Mouse (Mus musculus): ENCODE data around the gene Caml. TPM values are rescaled to one million over a fixed set of nuclear protein-coding genes. Genes with fewer than 3 reads are reported as not detected.
A peak's percentile ranks its signal among the peaks of the same experiment; 100 is the strongest.

Caml gene
- polyA plus RNA-seq, 1 experiment from 2014 or later, result 54.9 TPM

DNA sequence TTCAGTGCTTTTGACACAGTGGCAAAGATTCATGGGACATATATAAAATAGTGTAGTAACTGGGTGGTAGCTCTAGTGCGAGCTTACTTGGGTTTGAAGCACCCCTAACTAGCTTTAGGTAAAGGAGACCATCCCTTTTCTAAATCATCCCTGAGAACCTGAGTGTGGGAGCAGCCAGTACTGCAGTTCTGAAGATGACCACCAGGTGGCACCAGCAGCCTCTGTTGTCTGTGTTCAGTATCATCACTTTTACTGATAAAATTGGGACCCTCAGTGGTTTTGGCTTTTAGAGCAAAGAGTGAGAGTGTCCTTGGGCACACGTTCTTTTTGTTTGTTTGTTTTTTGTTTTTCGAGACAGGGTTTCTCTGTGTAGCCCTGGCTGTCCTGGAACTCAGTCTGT is 21.2 kb upstream of the Caml start:
- H3K9ac ChIP-seq, result no peak overlapping the region
- H3K36me3 ChIP-seq (ENCODE audit: insufficient read depth), result peaks cover 29% of the 10 kb centered on the region
- no peak overlapping the region for H3K4me3 ChIP-seq (ENCODE audit: low read depth, low read length)
- no peak for ATAC-seq (ENCODE audit: insufficient read depth)
- no peak overlapping the region for H3K4me2 ChIP-seq
- TF ChIP-seq CTCF (IDR thresholded peaks at IDR 0.05; ENCODE audit: low read depth), result peak; percentile 96
- H3K27ac ChIP-seq (ENCODE audit: low read depth), result no peak overlapping the region
- H3K27me3 ChIP-seq (ENCODE audit: insufficient read depth, low read length), result no peaks in the 10 kb centered on the region
- WGBS, result 4% methylated on average over 3 of the region's 3 CpGs
- no peaks in the 10 kb centered on the region; the same call in 1 of the 2 replicates for H3K4me1 ChIP-seq (ENCODE audit: insufficient read depth)
- H3K9me3 ChIP-seq (ENCODE audit: low read depth, low read length), result no peaks in the 10 kb centered on the region
- DNase-seq, result peak; percentile 93

DNA sequence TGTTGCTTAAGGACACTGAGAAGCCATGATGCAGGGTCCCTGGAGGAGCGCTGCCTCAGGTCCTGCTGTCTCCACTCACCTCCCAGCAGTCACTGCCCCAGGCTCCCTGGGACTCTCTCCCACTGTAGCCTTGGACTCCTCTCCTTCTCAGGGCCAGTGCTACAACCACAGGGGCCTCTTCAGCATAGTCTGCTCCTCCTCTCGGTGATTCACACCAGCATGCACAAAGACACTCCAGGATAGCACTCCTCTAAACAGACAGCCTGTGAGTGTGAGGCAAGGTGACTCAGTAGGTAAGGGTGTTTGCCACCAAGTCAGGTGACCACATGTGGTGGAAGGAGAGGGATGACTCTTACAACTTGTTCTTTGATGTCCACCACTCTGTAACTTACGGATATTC is 18.2 kb upstream of the Caml start:
- no peak for TF ChIP-seq CTCF (IDR thresholded peaks at IDR 0.05; ENCODE audit: low read depth)
- 84% methylated on average over 3 of the region's 3 CpGs for WGBS
- Histone ChIP-seq H3K4me2 (no peak overlapping the region), H3K9ac (no peak overlapping the region), H3K4me1 (ENCODE audit: insufficient read depth) (no peaks in the 10 kb centered on the region; the same call in 1 of the 2 replicates), H3K9me3 (ENCODE audit: low read depth, low read length) (no peaks in the 10 kb centered on the region), H3K36me3 (ENCODE audit: insufficient read depth) (peaks cover 38% of the 10 kb centered on the region), H3K27me3 (ENCODE audit: insufficient read depth, low read length) (no peaks in the 10 kb centered on the region), H3K27ac (ENCODE audit: low read depth) (no peak overlapping the region), H3K4me3 (ENCODE audit: low read depth, low read length) (no peak overlapping the region)
- DNase-seq (no peak), ATAC-seq (ENCODE audit: insufficient read depth) (no peak)

DNA sequence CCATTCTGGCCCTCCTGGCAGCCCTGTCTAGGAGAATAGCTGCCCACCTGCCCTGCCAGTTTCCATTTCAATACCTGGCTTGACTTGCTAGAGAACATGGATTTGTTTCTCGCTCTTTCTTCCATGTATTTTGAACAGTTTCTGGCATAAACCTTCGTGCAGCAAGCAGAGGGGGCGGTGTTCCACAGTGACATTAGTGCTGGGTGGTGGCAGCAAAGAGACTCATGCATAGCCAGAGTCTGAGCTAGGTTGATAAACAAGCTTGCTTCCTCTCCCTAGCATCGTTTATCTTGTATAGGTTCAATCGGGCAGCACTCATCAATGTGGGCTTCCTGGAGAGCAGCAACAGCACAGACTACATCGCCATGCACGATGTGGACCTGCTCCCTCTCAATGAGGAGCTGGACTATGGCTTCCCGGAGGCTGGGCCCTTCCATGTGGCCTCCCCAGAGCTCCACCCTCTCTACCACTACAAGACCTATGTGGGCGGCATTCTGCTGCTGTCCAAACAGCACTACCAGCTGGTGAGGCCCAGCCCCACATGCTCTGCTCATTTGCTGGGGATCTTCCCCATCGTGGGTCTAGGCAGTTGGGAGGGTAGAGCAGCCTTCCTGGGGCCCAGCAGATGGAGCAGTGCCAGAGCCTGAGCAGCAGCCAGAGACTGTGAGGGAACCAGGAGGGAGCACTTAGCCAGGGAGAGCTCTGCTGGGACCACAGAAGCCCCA is 15.7 kb upstream of the Caml start:
- no peak overlapping the region for H3K27ac ChIP-seq (ENCODE audit: low read depth)
- H3K4me1 ChIP-seq (ENCODE audit: insufficient read depth), result no peaks in the 10 kb centered on the region
- WGBS, result 74% methylated on average over 10 of the region's 10 CpGs
- no peak for ATAC-seq (ENCODE audit: insufficient read depth)
- H3K9me3 ChIP-seq (ENCODE audit: low read depth, low read length), result no peaks in the 10 kb centered on the region
- no peak overlapping the region for H3K4me2 ChIP-seq
- H3K9ac ChIP-seq, result no peak overlapping the region
- no peak overlapping the region for H3K4me3 ChIP-seq (ENCODE audit: low read depth, low read length)
- DNase-seq, result no peak
- TF ChIP-seq CTCF (IDR thresholded peaks at IDR 0.05; ENCODE audit: low read depth), result no peak
- H3K36me3 ChIP-seq (ENCODE audit: insufficient read depth), result peaks cover 54% of the 10 kb centered on the region
- H3K27me3 ChIP-seq (ENCODE audit: insufficient read depth, low read length), result no peaks in the 10 kb centered on the region

DNA sequence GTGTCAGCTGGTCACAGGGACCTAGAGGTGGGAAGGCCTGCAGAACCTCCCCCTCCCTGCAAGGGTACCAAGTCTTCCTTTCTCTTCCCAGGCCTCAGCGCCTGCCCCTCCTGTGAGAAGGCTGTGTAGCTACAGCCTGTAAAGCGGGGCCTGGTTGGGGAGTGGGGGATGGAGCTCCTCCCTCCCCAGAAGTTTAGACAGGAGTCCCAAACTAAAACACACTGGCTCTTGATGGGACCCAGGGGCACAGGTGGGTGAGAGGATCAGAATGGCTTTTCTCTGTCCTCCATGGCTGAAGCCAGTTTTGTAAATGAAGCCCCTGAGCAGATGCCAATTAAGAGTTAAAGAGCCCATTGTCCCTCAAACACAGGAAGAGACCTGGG is 15.2 kb upstream of the Caml start:
- 94% methylated on average over 2 of the region's 2 CpGs for WGBS
- Histone ChIP-seq H3K9me3 (ENCODE audit: low read depth, low read length) (no peaks in the 10 kb centered on the region), H3K36me3 (ENCODE audit: insufficient read depth) (peaks cover 54% of the 10 kb centered on the region), H3K27me3 (ENCODE audit: insufficient read depth, low read length) (no peaks in the 10 kb centered on the region), H3K4me1 (ENCODE audit: insufficient read depth) (no peaks in the 10 kb centered on the region), H3K4me3 (ENCODE audit: low read depth, low read length) (no peak overlapping the region), H3K9ac (no peak overlapping the region), H3K4me2 (no peak overlapping the region), H3K27ac (ENCODE audit: low read depth) (no peak overlapping the region)
- TF ChIP-seq CTCF (IDR thresholded peaks at IDR 0.05; ENCODE audit: low read depth), result no peak
- DNase-seq (no peak), ATAC-seq (ENCODE audit: insufficient read depth) (no peak)

DNA sequence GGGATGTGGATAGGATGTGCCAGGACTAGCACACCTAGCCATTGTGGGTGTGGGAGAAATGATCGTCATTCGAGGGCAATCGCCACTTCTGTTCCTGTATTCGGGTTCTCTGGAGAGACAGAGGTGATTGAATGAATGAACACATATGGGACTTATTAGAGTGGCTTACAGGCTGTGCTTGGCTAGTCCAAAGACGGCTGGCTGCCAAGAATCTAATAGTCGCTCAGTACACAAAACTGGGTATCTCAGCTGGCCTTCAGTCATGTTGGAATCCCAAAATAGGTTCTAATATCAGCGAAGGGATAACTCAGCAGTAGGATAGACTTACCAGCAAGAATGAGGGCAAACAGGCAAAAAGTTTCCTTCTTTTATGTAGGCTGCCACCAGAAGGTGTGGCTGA is 10.8 kb upstream of the Caml start:
- Histone ChIP-seq H3K27me3 (ENCODE audit: insufficient read depth, low read length) (no peaks in the 10 kb centered on the region), H3K4me2 (no peak overlapping the region), H3K4me3 (ENCODE audit: low read depth, low read length) (no peak overlapping the region), H3K9me3 (ENCODE audit: low read depth, low read length) (no peaks in the 10 kb centered on the region), H3K9ac (no peak overlapping the region), H3K36me3 (ENCODE audit: insufficient read depth) (peaks cover 38% of the 10 kb centered on the region), H3K4me1 (ENCODE audit: insufficient read depth) (no peaks in the 10 kb centered on the region), H3K27ac (ENCODE audit: low read depth) (no peak overlapping the region)
- TF ChIP-seq CTCF (IDR thresholded peaks at IDR 0.05; ENCODE audit: low read depth), result no peak
- DNase-seq (no peak), ATAC-seq (ENCODE audit: insufficient read depth) (no peak)
- 82% methylated on average over 7 of the region's 7 CpGs for WGBS

DNA sequence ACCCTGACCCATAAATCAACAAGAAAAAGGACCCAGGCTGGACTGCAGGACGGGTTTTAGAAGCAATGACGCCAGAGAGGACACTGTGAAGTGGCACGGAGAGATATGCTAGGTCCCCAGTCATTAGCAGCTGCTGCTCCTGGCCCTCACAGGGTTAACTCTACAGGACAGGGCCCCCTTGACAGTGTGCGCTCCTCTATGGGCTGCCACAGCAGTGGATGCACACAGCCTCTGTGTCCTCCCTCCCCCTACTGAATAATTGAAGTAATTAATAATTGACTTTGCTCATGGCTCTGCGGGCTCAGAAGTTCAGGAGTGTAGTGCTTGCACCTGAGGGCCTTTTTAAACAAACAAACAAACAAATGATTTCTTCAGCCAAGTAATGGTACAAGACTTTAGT is 9.3 kb upstream of the Caml start:
- TF ChIP-seq CTCF (IDR thresholded peaks at IDR 0.05; ENCODE audit: low read depth), result no peak
- 35% methylated on average over 5 of the region's 5 CpGs for WGBS
- DNase-seq (no peak), ATAC-seq (ENCODE audit: insufficient read depth) (no peak)
- no peaks in the 10 kb centered on the region for H3K9me3 ChIP-seq (ENCODE audit: low read depth, low read length)
- H3K36me3 ChIP-seq (ENCODE audit: insufficient read depth), result peaks cover 28% of the 10 kb centered on the region
- no peak overlapping the region for H3K4me2 ChIP-seq
- no peak overlapping the region for H3K27ac ChIP-seq (ENCODE audit: low read depth)
- no peaks in the 10 kb centered on the region for H3K27me3 ChIP-seq (ENCODE audit: insufficient read depth, low read length)
- H3K4me3 ChIP-seq (ENCODE audit: low read depth, low read length), result no peak overlapping the region
- H3K4me1 ChIP-seq (ENCODE audit: insufficient read depth), result no peaks in the 10 kb centered on the region
- H3K9ac ChIP-seq, result no peak overlapping the region

DNA sequence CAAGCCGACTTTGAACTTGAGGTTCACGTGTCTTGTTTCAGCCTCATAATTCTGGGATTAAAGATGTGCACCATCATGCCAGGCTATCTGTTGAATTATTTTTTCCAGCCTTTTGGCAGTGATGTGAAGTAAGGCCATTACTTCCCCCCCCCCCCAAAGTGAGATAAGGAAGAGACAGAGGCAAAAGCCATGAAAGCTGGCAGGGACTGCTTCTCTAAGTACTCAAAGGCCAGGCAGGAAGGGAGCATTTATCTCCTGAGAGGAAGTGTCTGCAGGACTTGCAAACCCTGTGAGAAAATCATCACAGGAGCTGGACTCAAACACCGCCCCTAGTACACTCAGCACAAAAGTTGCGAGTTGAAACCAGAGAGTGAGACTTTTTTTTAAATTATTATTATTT is 3.5 kb upstream of the Caml start:
- no peak for TF ChIP-seq CTCF (IDR thresholded peaks at IDR 0.05; ENCODE audit: low read depth)
- Histone ChIP-seq H3K36me3 (ENCODE audit: insufficient read depth) (no peaks in the 10 kb centered on the region), H3K9me3 (ENCODE audit: low read depth, low read length) (no peaks in the 10 kb centered on the region), H3K4me1 (ENCODE audit: insufficient read depth) (peaks cover 3% of the 10 kb centered on the region; the same call in 1 of the 2 replicates), H3K4me3 (ENCODE audit: low read depth, low read length) (no peak overlapping the region), H3K4me2 (no peak overlapping the region), H3K27ac (ENCODE audit: low read depth) (no peak overlapping the region), H3K9ac (no peak overlapping the region), H3K27me3 (ENCODE audit: insufficient read depth, low read length) (no peaks in the 10 kb centered on the region)
- WGBS, result 94% methylated on average over 4 of the region's 4 CpGs
- no peak for DNase-seq
- ATAC-seq (ENCODE audit: insufficient read depth), result no peak

Data from lung, embryonic 14.5 days (tissue).